ENCODE assay signal across 20 mouse cellular contexts in the genomic region with DNA sequence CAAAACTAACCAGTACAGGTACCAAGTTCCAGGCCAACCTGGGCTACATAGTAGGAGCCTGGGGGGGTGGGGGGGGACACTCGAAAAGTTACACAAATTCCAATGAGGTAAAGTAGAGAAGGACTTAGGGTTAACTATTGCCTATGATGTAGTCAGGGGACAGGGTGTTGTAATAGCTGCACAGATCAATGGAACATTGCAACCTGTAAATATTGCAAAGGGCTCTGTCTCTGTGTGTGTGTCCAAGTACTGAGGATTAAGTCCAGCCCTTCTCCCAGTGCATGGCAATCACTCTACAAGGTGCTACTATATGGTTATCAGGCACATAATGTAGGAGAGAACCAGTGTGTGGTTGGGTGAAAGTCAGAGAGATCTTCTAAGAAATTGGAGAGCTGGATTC. TPM values are rescaled to one million over a fixed set of nuclear protein-coding genes. Genes with fewer than 3 reads are reported as not detected.
"Had no signal": no experiment of that assay in that cellular context is flagged by ENCODE, and none has a peak within 500 bp of the region (broad histone marks: within the 10 kb centered on the region; RNA-seq: fewer than 3 reads in every experiment).

No protein-coding gene starts in this region.

- H3K4me3 ChIP-seq: midbrain, embryonic 10.5 days; midbrain, embryonic 12.5 days; myocyte; neural tube, embryonic 12.5 days; stomach, embryonic 15.5 days had no signal

- H3K9me3 ChIP-seq: midbrain, embryonic 10.5 days; midbrain, embryonic 12.5 days; neural tube, embryonic 12.5 days; stomach, embryonic 15.5 days had no signal

- H3K27me3 ChIP-seq: midbrain, embryonic 12.5 days; neural tube, embryonic 12.5 days; stomach, embryonic 15.5 days had no signal

- DNase-seq: lung, adult 18-20 months; lung, embryonic 14.5 days; lung, postnatal 10 days; lung, postnatal 4 days; midbrain, embryonic 14.5 days; right cerebral cortex, postnatal 14 days; thymus, adult 18-20 months; thymus, postnatal 14 days; thymus, postnatal 36 days had no signal

- H3K27ac ChIP-seq: midbrain, embryonic 10.5 days; midbrain, embryonic 12.5 days; neural tube, embryonic 12.5 days; stomach, embryonic 15.5 days; stomach, postnatal 0 days had no signal

- H3K9ac ChIP-seq: lung, embryonic 14.5 days; midbrain, embryonic 12.5 days; neural tube, embryonic 12.5 days; stomach, embryonic 15.5 days had no signal

- ATAC-seq: midbrain, embryonic 16.5 days had no signal

- H3K36me3 ChIP-seq: midbrain, embryonic 12.5 days; stomach, embryonic 15.5 days had no signal

- H3K4me1 ChIP-seq: midbrain, embryonic 12.5 days; neural tube, embryonic 12.5 days had no signal

- H3K4me2 ChIP-seq: lung, embryonic 14.5 days; midbrain, embryonic 12.5 days; neural tube, embryonic 12.5 days; stomach, embryonic 15.5 days had no signal

RNA-seq across cellular contexts. Expression of gene Morn3, which starts 45.9 kb away (rescaled TPM):
- total RNA-seq: megakaryocyte, adult 5-6 weeks; megakaryocyte-erythroid progenitor cell, adult 5-6 weeks; neutrophil, adult 5-6 weeks had no signal
- polyA plus RNA-seq: lung, embryonic 14.5 days; midbrain, embryonic 12.5 days; midbrain, embryonic 14.5 days; myocyte; neural tube, embryonic 12.5 days; spleen, adult 2 months had no signal
